Mouse (Mus musculus) kidney, postnatal 4 days (tissue): ENCODE results near the gene 5730455P16Rik.
"Not testable (repeated sequence)": the region's sequence is repeated elsewhere in the genome, so short reads cannot be mapped to it uniquely, and the experiment has no call there.

Experiments
- DNase-seq, 2 experiments: peaks; one replicate each; pipeline ENCODE4 v3.0.0; 2021; ENCODE audit warnings: mixed read lengths in 2 of 2

Gene 5730455P16Rik

GRCm38 (mm10) chr11:80378452-80379068 lies 726 bp upstream of the 5730455P16Rik start:
- not testable (repeated sequence) for DNase-seq

- no peak for DNase-seq
Measured at GRCm38 (mm10) chr11:80376651-80377050, 1.2 kb downstream of the 5730455P16Rik start.

GRCm38 (mm10) chr11:80368949-80369348 lies 8.9 kb downstream of the 5730455P16Rik start:
- DNase-seq = no peak

GRCm38 (mm10) chr11:80354832-80355231 lies 23.0 kb downstream of the 5730455P16Rik start:
- peak; percentile 46 to 48 for DNase-seq

GRCm38 (mm10) chr11:80351832-80352430 lies 25.9 kb downstream of the 5730455P16Rik start:
- peak; percentile 92 to 93 for DNase-seq

- no peak for DNase-seq
Measured at GRCm38 (mm10) chr11:80342482-80342881, 35.4 kb downstream of the 5730455P16Rik start.

GRCm38 (mm10) chr11:80336351-80336730 lies 41.5 kb downstream of the 5730455P16Rik start:
- DNase-seq = no peak

GRCm38 (mm10) chr11:80335609-80336350 lies 42.1 kb downstream of the 5730455P16Rik start:
- peak; percentile 10 to 25 for DNase-seq

GRCm38 (mm10) chr11:80332709-80333400 lies 45.0 kb downstream of the 5730455P16Rik start:
- peak; percentile 32 to 39 for DNase-seq

- DNase-seq = no peak
Measured at GRCm38 (mm10) chr11:80324636-80325035, 53.2 kb downstream of the 5730455P16Rik start.

- peak in 1 of 2 experiments; percentile 16 for DNase-seq
Measured at GRCm38 (mm10) chr11:80323255-80323654, 54.6 kb downstream of the 5730455P16Rik start.

GRCm38 (mm10) chr11:80315743-80316639 lies 61.8 kb downstream of the 5730455P16Rik start:
- DNase-seq = no peak

GRCm38 (mm10) chr11:80313944-80314343 lies 63.9 kb downstream of the 5730455P16Rik start:
- DNase-seq = no peak

GRCm38 (mm10) chr11:80313462-80313861 lies 64.4 kb downstream of the 5730455P16Rik start:
- no peak for DNase-seq

GRCm38 (mm10) chr11:80312565-80312964 lies 65.3 kb downstream of the 5730455P16Rik start:
- peak; percentile 70 to 74 for DNase-seq

GRCm38 (mm10) chr11:80312049-80312448 lies 65.8 kb downstream of the 5730455P16Rik start:
- no peak for DNase-seq

GRCm38 (mm10) chr11:80311271-80311670 lies 66.6 kb downstream of the 5730455P16Rik start:
- DNase-seq = no peak
